Mouse (Mus musculus) liver (tissue): ENCODE data around the gene Srrm4.

Experiments used
- DNase-seq: peaks from one replicate; pipeline ENCODE4 v3.0.0-alpha.2; 2020; ENCODE audit warnings: mixed read lengths

Gene Srrm4

GRCm38 (mm10) chr5:116400042-116400730 is 191.4 kb downstream of the Srrm4 start:
- no peak for DNase-seq

- DNase-seq = no peak
Measured at GRCm38 (mm10) chr5:116396104-116396503, 195.5 kb downstream of the Srrm4 start.

GRCm38 (mm10) chr5:116392603-116393002 is 199.0 kb downstream of the Srrm4 start:
- DNase-seq = no peak

GRCm38 (mm10) chr5:116389856-116390542 is 201.6 kb downstream of the Srrm4 start:
- DNase-seq = peak; percentile 11

- no peak for DNase-seq
Measured at GRCm38 (mm10) chr5:116389321-116389720, 202.3 kb downstream of the Srrm4 start.
